Mouse (Mus musculus) lung, postnatal 0 days (tissue): ENCODE results near the gene Slc9a5.

Experiments used
- CTCF ChIP-seq: IDR thresholded peaks from 2 replicates; pipeline ENCODE4 v1.5.1; 2016; ENCODE audit warnings: antibody characterized with exemption, mild to moderate bottlenecking
- EP300 ChIP-seq: IDR thresholded peaks from 2 replicates; pipeline ENCODE4 v1.6.1; 2016; ENCODE audit warnings: antibody characterized with exemption, mild to moderate bottlenecking, control low read depth

DNA sequence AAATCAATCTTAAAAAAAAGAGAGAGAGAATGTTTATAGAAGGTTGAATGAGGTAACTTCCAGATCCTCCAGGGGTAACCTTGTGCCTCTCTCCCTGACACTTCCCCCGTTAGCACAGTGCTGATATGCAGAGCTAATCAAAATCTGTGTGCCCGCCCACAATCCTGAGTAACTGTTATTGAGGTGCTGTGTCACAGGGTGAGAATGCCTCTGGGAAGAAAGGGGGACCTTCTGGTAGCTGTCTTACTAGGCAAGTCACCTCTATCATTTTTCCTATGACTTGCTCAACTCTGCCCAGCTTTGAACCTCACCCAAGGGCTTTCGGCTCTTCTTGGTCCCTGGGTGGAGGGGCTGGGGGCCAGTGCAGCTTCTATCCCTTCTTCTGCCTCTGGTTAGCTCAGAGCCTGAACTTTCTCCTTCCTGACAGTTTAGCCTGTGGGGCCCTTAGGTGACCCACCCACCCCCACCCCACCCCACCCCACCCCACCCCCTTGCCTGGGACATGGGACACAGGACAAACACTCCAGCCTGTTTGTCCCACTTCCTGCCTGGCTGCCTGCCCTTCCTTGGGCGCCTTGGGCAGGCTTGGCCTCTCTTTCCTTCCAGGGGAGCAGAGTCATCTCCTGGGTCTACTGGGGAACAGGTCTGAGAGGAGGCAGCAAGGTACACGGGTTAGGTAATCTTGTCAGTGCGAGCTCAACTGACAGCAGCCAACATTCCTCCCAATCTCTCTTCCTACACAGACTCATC is 8.6 kb upstream of the Slc9a5 start:
- TF ChIP-seq EP300 (no peak; the same call in 1 of the 2 replicates), CTCF (no peak)
